Mouse (Mus musculus) mesoderm, embryonic 11.5 days (tissue): ENCODE results near the gene Oprm1.
A peak's percentile ranks its signal among the peaks of the same experiment; 100 is the strongest.

Experiments used
- DNase-seq: peaks from one replicate; pipeline ENCODE4 v3.0.0-alpha.2; 2012; ENCODE audit warnings: low read depth, low spot score

Oprm1 gene

DNA sequence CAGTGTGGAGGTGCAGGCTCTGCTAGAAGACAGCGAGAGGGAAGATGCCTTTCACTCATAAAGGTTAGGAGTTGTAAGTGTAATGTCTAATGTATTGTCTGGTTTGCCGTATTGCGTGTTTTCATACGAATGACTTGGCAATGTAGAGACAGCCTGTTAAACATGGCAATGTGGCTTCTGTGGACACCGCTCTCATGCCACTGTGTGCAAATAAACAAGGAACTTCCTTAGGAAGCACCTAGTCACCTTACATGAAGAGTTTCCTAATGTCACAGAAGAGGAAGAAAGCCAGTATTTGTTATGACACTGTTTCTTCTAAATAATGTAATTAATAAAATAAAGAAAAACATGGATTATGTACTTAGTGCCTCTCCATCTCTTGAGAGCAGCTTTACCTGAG, 278.9 kb downstream of the Oprm1 start:
- DNase-seq, result no peak

GRCm38 (mm10) chr10:7041032-7041431, 282.7 kb downstream of the Oprm1 start:
- DNase-seq, result no peak

DNA sequence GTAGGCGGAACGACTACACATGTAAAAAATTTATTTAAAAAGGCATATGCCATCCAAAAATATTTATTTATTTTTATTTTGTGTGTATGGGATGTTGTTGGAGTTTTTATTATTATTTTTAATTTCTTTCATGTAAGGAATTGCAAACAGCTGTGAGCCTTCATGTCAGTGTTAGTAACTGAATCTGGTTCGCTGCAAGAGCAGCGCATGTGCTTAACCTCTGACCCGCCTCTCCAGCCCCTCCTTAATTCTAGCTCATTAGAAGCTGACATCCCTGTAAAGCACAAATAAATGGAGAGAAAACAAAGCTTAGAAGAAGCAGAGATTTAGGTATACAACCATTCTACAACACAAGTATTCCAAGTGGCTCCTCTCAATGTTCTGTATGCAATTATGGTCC, 285.6 kb downstream of the Oprm1 start:
- no peak for DNase-seq

- no peak for DNase-seq
Observed at GRCm38 (mm10) chr10:7047288-7047918, 289.1 kb downstream of the Oprm1 start.

DNA sequence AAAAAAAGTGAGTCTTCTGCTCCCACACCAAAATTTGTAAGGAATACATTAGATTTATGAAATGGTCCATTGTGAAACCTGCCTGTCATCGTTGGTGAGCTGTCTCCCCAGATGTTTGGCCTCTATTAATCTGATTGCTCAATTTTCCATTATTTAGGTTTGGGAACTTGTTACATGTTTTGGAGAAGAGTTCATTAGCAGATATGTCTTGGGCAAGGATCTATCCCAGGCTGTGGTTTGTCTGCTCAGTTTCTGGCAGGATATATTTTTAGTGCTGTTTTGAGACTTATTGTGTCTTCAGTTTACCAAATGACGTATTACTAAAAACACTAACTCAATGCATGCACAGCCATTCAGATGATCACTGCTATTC, 289.6 kb downstream of the Oprm1 start:
- no peak for DNase-seq

DNA sequence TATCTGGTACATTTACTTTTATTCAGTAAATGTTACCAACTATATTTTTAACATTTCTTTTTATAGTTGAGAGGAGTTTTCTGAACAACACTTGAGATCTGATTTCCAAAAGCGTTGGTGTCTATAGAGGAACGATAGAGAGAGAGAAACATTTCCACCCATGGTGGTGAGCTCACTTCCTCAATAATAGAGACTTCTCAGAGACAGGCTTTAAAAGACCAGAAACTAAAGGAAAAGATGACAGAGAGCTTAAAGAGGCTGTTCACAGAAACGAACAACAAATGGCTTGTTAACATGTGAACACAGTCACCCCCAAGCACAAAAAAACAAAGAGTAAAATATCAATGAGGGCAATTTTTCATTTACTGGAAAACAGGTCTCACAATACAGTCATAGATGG, 291.6 kb downstream of the Oprm1 start:
- no peak for DNase-seq

GRCm38 (mm10) chr10:7052315-7053017, 294.2 kb downstream of the Oprm1 start, which contains the start of gene Ipcef1:
Gene Ipcef1, minus strand, starts transcription at chr10:7052478.
- DNase-seq, result no peak

GRCm38 (mm10) chr10:7054560-7055205, 296.4 kb downstream of the Oprm1 start:
- no peak for DNase-seq

- DNase-seq, result no peak
Observed at GRCm38 (mm10) chr10:7057546-7057945, 299.2 kb downstream of the Oprm1 start.

GRCm38 (mm10) chr10:7060326-7060725, 302.0 kb downstream of the Oprm1 start:
- no peak for DNase-seq

DNA sequence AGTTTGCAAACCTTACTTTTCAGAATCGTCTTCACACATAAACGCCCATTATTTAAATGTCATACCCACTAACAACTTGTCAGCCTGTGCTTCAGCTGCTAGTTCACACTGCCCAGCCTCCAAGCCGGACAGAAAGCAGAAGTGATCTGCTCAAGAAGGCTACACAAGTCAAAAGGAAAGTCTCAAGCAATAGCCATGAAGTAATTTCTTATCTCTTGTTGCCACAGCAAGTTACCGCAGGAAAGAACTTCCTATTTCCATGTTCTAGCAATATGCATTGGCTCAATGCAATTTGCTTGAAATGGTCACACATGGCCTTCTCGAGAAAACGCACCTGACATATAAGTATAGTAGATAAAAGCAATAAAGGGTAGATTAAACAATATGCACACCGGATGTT, 304.7 kb downstream of the Oprm1 start:
- DNase-seq, result no peak

- no peak for DNase-seq
Observed at GRCm38 (mm10) chr10:7063752-7064457, 305.6 kb downstream of the Oprm1 start.

DNA sequence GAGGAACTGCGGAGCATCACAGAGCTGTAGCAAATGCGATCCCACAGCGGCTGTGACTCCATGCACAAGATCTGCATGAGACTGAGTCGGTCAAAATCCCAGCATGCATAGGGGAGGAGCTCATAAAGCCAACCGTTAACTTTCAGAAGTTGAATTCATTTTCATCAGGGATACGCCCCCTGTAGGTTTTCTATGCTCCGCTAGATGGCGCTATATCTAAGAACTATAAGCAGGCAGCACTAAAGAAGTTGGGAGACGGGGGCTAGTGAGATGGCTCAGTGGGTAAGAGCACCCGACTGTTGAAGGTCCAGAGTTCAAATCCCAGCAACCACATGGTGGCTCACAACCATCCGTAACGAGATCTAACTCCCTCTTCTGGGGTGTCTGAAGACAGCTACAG, 310.3 kb downstream of the Oprm1 start:
- DNase-seq, result no peak

GRCm38 (mm10) chr10:7069090-7069489, 310.8 kb downstream of the Oprm1 start:
- DNase-seq, result no peak

DNA sequence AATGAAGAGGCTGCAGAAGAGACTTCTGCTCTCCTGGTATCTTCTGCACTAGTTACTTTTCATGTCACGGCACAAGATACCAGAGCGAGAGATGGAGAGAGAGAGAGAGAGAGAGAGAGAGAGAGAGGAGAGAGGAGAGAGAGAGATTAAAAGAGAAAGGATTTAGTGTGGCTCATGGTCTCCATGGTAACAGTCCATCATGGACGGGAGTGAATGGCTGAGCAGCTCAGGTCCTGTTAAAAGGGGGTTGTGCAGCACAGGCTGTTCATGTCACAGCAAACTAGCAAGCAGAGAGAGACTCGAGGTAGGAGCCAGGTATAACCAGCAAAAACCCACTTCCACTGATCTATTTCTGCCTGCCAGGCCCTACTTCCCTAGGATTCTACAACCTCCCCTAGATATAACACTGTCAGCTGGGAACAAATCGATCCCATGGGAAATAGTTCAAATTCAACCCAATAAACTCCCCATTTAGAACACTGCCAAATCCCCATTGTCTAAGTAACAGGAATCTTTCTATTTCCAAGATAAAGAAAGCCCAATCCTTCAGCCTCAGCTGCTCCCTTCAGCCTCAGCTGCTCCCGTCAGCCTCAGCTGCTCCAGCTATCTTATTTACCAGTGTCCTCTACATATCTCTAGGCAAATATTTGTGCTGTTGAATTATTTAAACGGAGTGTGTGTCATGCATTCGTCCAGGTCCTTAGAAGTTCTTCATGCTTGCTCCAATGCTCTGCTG, 312.0 kb downstream of the Oprm1 start:
- DNase-seq, result no peak

DNA sequence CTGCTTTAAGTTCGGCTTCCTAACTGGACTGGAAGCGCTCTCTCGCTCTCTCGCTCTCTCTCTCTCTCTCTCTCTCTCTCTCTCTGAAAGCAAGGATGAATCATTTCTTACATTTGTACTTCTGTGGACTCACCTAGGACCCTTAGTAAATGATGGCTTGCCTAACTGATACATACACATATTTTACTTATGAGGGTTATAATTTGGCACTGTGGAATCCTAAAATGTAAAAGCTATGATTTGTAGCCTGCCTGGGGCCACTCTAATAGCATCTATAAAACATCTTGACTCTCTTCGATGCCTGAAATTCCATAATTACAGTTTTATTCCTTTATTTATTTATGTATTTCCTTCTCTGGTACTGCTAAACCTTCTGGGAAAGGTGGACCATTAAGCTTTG, 312.6 kb downstream of the Oprm1 start:
- no peak for DNase-seq

GRCm38 (mm10) chr10:7074231-7074630, 315.9 kb downstream of the Oprm1 start:
- no peak for DNase-seq

GRCm38 (mm10) chr10:7075661-7076060, 317.4 kb downstream of the Oprm1 start:
- no peak for DNase-seq

- peak; percentile 73 for DNase-seq
Observed at GRCm38 (mm10) chr10:7076201-7076600, 317.9 kb downstream of the Oprm1 start.

- no peak for DNase-seq
Observed at GRCm38 (mm10) chr10:7076662-7077211, 318.4 kb downstream of the Oprm1 start.

- no peak for DNase-seq
Observed at GRCm38 (mm10) chr10:7077389-7077808, 319.1 kb downstream of the Oprm1 start.
